Mouse (Mus musculus) kidney, adult 2 months (tissue): ENCODE results near the gene Gm45711. TPM values are rescaled to one million over a fixed set of nuclear protein-coding genes. Genes with fewer than 3 reads are reported as not detected.
"Not testable (repeated sequence)": the region's sequence is repeated elsewhere in the genome, so short reads cannot be mapped to it uniquely, and the experiment has no call there.

Source experiments
- DNase-seq: peaks from one replicate; pipeline ENCODE4 v3.0.0; 2021
- H3K27ac ChIP-seq: fragments of 200-500 bp; 2 replicates; pipeline ENCODE4 v1.5.1; 2012; ENCODE audit warnings: low read depth, low read length, control low read depth, inconsistent platforms; ENCODE audit not compliant: insufficient read depth
- H3K27me3 ChIP-seq: fragments of 200-500 bp; replicated peaks from 2 replicates; pipeline ENCODE4 v1.6.1; 2012; ENCODE audit warnings: mild to moderate bottlenecking, moderate library complexity, low read length, inconsistent platforms; ENCODE audit not compliant: control insufficient read depth, insufficient read depth
- H3K36me3 ChIP-seq: fragments of 200-500 bp; 2 replicates; pipeline ENCODE4 v1.6.1; 2012; ENCODE audit warnings: mild to moderate bottlenecking, moderate library complexity, low read length, inconsistent platforms; ENCODE audit not compliant: control insufficient read depth, insufficient read depth
- H3K4me1 ChIP-seq: fragments of 200-500 bp; 2 replicates; pipeline ENCODE4 v1.6.1; 2011; ENCODE audit warnings: low read length; ENCODE audit not compliant: control insufficient read depth, insufficient read depth
- H3K4me3 ChIP-seq: fragments of 200-500 bp; 2 replicates; pipeline ENCODE4 v1.5.1; 2011; ENCODE audit warnings: mild to moderate bottlenecking, low read depth, low read length, control low read depth; ENCODE audit not compliant: insufficient read depth
- CTCF ChIP-seq: fragments of 200-500 bp; conservative IDR thresholded peaks from 2 replicates; pipeline ENCODE4 v1.5.1; 2011; ENCODE audit warnings: low read depth, mild to moderate bottlenecking, control low read depth, low read length, moderate library complexity, mixed read lengths; ENCODE audit not compliant: insufficient read depth, insufficient read length
- POLR2A ChIP-seq: fragments of 200-500 bp; IDR thresholded peaks from one replicate; pipeline ENCODE4 v1.6.1; 2011; ENCODE audit warnings: low read depth, low read length, control low read depth
- WGBS: fragments of 180-500 bp; shearing (Covaris S2); methylation state at CpG from one replicate; pipeline ENCODE4 v1.1.7; 2018; 5-methylcytosine and 5-hydroxymethylcytosine counted together
- polyA plus RNA-seq: library from polyadenylated mRNA; depleted of rRNA; stranded (reverse); fragments of >200 nt; gene quantifications from 2 replicates; pipeline ENCODE4 v1.2.3, GENCODE M21; 2012; rRNA removed

The Gm45711 gene
- not detected in 2 replicates for polyA plus RNA-seq

GRCm38 (mm10) chr8:104309441-104310155, at the start of gene Gm45711, which contains the start of gene Cmtm1:
Gene Gm45711 (minus strand): TSS chr8:104310081.
Gene Cmtm1 (minus strand): TSS chr8:104310145.
- WGBS: 81% methylated on average over 36 of the region's 36 CpGs
- not testable (repeated sequence) for H3K4me1 ChIP-seq, H3K27me3 ChIP-seq, H3K36me3 ChIP-seq, H3K4me3 ChIP-seq, H3K27ac ChIP-seq
- peak; percentile 16 for DNase-seq

- no peak overlapping the region for H3K27ac ChIP-seq
- H3K4me3 ChIP-seq: no peak overlapping the region
- no peaks in the 10 kb centered on the region for H3K27me3 ChIP-seq
- no peak for TF ChIP-seq CTCF
- no peak for TF ChIP-seq POLR2A
- no peak for DNase-seq
- peaks cover 1% of the 10 kb centered on the region; the same call in 1 of the 2 replicates for H3K36me3 ChIP-seq
- peaks cover 8% of the 10 kb centered on the region for H3K4me1 ChIP-seq
- WGBS: 86% methylated on average over 3 of the region's 3 CpGs
These were observed 48.8 kb upstream of the Gm45711 start for GRCm38 (mm10) chr8:104358637-104359036.

- TF ChIP-seq POLR2A (no peak), CTCF (no peak)
- Histone ChIP-seq H3K36me3 (peaks cover 1% of the 10 kb centered on the region; the same call in 1 of the 2 replicates), H3K27ac (no peak overlapping the region), H3K27me3 (no peaks in the 10 kb centered on the region), H3K4me3 (no peak overlapping the region), H3K4me1 (no peaks in the 10 kb centered on the region)
- DNase-seq: no peak
- 85% methylated on average over 10 of the region's 10 CpGs for WGBS
These were observed 44.6 kb upstream of the Gm45711 start for GRCm38 (mm10) chr8:104354504-104354903.

- WGBS: 53% methylated on average over 5 of the region's 5 CpGs
- Histone ChIP-seq H3K4me1 (no peaks in the 10 kb centered on the region), H3K36me3 (peaks cover 1% of the 10 kb centered on the region; the same call in 1 of the 2 replicates), H3K4me3 (no peak overlapping the region), H3K27ac (no peak overlapping the region), H3K27me3 (no peaks in the 10 kb centered on the region)
- TF ChIP-seq CTCF (peak; percentile 29; the same call in 1 of the 2 replicates), POLR2A (no peak)
- DNase-seq: no peak
These were observed 43.3 kb upstream of the Gm45711 start for GRCm38 (mm10) chr8:104353186-104353585.

DNA sequence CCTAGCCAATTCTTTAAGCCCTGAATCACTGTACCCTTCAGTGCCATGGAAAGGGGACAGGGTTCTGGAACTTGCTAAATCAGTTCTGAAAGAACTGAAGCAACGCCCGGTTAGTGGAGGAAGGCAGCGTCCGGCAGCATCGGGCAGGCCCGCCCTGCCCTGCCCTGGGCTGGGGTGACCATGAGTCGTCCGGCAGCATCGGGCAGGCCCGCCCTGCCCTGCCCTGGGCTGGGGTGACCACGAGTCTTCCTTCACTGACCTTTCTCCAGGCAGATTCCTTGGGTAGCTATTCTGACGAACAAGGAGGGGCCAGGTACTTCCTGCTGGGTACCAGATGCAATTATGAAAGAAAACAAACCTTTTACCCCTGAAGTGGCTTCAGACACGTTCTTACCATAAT, 40.2 kb upstream of the Gm45711 start:
- Histone ChIP-seq H3K4me3 (no peak overlapping the region), H3K27me3 (no peaks in the 10 kb centered on the region), H3K27ac (no peak overlapping the region), H3K4me1 (no peaks in the 10 kb centered on the region), H3K36me3 (peaks cover 1% of the 10 kb centered on the region; the same call in 1 of the 2 replicates)
- 69% methylated on average over 13 of the region's 13 CpGs for WGBS
- TF ChIP-seq POLR2A: no peak
- no peak for TF ChIP-seq CTCF
- DNase-seq: no peak

- Histone ChIP-seq H3K4me3 (no peak overlapping the region), H3K36me3 (no peaks in the 10 kb centered on the region), H3K4me1 (no peaks in the 10 kb centered on the region), H3K27me3 (no peaks in the 10 kb centered on the region), H3K27ac (no peak overlapping the region)
- TF ChIP-seq POLR2A: no peak
- TF ChIP-seq CTCF: no peak
- no peak for DNase-seq
- WGBS: 77% methylated on average over 5 of the region's 5 CpGs
These were observed 39.1 kb upstream of the Gm45711 start for GRCm38 (mm10) chr8:104348971-104349370.

DNA sequence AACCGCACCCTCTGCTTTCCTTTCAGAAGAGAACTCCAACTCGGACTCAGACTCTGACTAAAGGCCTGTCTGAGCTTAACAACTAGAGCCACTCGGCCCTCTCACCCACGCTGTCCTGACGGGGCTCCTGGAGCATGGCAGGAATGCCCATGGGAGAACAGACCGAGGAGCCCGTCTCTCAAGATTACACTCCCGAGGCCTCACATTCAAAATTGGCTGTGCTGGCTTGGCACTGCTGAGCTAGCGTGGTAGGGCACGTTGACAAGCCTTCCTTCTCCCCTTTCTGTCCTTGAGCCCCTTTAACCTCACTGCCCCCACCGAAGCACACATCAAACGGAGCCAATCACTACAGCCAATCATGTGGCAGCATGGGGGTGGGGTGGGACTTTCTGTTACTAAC, 36.8 kb upstream of the Gm45711 start:
- no peak overlapping the region for H3K4me3 ChIP-seq
- no peak overlapping the region for H3K27ac ChIP-seq
- no peak for DNase-seq
- 67% methylated on average over 12 of the region's 12 CpGs for WGBS
- no peaks in the 10 kb centered on the region for H3K4me1 ChIP-seq
- no peaks in the 10 kb centered on the region for H3K27me3 ChIP-seq
- H3K36me3 ChIP-seq: no peaks in the 10 kb centered on the region
- TF ChIP-seq POLR2A (no peak), CTCF (no peak)
